Mouse (Mus musculus): ENCODE data around the gene Spsb1.

The Spsb1 gene

DNA sequence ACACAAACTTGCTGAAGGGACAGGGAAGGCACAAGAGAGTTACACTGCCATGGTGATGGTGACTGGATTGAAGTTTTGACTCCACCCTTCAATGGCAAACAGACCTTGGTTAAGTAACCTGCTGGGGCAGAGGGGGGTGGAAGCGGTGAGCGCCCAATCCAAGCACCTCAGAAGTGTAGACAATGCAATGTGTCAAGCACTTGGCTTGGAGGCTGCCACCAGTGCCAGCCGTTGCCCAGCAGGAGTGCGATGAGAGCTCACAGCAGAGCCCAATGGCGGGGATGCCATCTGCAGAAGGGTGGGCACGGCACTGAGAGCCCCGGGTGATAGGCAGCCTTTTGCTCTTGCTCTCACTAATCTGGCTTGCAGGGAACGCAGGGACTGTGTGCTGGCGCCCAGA is 2.6 kb downstream of the Spsb1 start:
- DNase-seq (ENCODE audit: low read depth, low spot score) = no peak

DNA sequence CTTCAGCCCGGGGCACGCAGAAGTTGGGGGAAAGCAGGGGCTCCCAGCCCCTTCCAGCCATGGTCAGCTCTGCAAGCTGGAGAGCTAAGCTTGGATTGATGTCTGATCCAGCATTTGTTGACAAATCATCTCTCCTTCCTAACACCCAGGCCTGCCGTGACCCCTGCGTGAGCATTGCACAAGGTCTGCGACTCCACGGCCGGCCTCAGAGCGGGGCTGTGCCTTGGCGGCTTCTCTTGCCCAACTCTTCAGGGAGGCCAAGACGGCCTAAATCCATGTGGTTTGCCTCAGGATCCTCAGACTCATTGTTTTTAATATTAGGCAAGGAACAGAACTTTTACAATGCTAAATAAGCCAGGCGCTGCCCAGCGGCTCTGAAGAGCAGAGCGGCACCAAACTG is 3.6 kb downstream of the Spsb1 start:
- no peak for DNase-seq (ENCODE audit: low read depth, low spot score)

DNA sequence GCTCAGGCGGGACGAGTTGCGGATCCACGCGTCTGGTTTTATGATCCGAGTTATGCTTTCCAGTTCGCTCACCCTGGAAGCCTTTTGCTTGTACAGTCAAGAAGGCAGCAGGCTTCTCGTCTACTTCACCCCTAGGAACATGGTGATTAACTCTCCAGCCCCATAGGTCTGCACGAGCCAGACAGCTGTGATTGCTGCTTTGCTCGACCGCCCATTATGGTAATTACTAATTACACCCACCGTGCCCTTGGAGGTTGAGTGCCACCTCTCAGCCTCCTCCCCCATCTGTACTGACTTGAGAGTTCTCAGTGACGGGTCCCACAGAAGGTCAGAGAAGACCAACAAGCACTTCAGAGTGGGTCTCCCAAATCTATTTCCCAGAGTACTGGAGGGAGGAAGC is 5.2 kb downstream of the Spsb1 start:
- DNase-seq (ENCODE audit: low read depth, low spot score) = no peak

DNA sequence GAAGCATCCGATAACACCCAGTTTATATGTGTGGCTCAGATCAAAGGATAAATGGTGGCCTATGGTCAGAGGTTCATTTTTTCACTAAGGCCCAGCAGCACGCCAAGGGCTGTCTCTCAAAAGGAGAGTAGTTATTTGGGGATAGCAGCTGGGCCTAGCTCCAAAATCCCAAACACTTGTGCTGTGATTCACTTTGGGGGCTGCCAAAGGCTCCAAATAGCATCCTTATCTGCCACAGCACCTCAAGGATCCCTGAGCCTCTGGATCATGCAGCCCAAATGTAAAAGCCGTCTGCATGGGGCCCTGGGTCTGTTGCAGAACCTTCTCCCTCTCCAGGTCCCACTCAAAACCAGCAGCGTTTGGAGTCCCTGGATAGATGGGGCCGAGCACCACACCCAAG is 6.7 kb downstream of the Spsb1 start:
- no peak for DNase-seq (ENCODE audit: low read depth, low spot score)

DNA sequence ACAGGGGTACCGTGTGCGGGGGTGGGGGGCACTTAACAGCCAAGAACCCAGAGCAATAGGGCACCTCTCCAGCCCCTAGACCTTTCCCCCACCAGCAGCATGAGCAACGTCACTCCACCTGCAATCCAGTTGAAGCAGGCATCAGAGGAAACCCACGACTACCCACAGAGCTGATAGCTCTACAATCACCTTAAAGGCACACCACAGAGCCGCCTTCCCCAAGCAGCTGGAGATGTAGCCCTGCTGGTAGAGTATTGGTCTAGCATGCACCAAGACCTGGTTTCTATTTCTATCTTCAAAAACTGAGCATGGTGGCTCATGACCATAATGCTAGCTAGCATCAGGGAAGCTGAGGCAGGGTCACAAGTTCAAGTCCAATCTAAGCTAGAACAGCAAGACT is 7.4 kb downstream of the Spsb1 start:
- no peak for DNase-seq (ENCODE audit: low read depth, low spot score)

DNA sequence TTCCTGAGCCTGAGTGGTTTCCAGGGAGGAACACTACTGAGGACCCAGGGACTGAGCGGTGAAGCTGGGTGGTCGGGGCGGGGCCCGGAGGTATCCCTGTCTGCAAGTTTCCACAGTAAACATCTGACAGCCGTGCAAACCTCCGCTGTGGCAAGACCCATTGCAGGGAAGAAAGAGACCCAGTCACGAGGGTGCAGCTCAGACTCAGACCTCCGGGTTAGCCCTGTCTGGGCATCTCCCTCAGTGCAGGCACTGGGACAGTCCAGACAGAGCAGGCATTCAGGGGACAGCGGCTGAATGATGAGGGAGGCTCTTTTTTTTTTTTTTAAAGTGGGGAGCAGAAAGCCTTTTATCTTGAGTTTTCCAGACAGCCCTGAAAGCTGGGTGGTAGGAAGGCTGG is 9.6 kb downstream of the Spsb1 start:
- no peak for DNase-seq (ENCODE audit: low read depth, low spot score)

DNA sequence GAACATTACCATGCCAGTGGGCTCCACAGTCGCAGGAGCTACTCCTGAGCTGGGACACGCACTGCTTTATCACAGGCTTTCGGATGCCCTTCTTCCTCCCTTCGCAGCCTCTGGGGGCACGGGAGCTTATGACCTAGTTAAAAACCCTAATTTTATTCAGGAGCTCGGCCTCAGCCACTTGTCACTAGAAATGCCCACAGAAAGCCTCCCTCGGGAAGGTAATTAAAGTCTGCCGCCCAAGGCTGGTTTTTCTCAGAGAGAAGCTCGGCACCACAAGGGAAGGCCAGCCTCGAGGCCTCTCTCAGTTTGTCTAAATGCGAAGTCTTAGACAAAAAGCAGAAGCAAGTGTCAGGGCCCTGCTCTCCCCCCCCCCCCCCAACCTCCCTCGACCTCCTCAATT is 10.6 kb downstream of the Spsb1 start:
- no peak for DNase-seq (ENCODE audit: low read depth, low spot score)

DNA sequence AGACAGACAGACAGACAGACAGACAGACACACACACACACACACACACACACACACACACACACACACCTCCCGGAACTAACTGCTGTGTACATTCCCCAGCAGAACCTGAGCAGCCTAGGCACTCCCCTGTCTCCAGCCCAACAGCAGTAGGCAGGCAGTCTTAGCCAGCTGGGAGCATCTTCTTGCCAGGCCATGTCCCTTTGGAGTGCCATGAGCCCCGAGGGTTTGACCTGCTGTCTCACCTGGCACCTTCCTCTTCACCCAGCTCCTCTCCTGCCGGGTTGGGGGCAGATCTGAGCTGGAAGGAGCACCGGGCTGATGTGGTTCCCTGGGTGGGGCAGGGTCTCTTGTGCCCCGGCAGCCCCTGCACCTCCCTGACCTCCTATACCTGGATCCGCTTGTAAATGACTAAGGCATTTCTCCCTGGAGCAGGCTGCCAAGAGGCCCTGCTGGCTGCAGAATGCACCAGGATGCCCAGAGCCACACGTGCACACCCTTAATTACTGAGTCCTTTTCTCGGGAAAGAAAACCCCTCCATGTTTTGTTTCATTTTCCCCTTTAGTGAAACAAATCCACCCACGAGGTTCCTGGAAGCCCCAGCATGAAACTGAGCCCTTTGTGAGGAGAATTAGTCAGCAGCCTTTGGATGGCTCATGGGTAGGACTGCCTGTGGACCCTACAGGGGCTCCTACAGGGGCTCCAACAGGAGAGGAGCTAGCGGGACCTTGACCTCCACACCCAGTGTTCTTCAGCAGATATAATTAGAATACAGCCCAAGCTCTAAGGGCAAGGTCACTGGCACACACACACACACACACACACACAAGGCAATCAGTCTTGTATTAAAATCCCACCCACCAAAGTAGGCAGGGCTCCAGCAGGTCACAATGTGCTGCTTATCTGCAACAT is 11.8 kb downstream of the Spsb1 start:
- DNase-seq (ENCODE audit: low read depth, low spot score) = no peak

DNA sequence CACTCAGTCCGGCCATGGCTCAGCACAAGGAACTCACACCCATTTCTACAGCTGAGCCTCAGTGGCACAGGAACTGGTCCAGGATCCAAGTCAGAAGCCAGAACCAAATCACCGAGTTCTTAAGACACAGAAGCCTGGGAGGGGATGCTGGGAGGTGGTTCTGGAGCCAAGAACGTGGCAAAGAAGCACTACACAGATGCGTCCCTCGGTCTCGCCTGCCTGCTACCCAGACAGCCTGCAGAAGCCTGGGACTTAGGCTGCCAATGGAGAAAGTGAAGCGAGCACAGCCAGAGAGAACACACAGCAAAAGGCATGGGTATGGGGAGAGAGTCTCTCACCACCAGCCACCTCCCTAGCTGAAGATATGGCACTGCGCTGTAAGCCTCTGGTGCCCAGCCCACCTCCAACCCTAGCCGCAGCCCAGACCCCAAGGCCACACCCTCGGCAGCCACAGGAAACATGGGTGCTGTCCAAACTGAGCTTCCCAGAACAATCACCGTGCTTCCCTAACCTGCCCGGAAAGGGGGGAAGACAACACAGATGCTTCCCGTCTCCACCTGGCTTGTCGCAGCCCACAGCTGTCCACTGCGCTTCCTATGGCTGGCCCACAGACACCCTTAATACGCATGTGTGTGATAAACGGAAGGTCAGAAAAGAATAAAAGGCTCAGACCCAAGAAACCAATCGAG is 13.6 kb downstream of the Spsb1 start:
- no peak for DNase-seq (ENCODE audit: low read depth, low spot score)

DNA sequence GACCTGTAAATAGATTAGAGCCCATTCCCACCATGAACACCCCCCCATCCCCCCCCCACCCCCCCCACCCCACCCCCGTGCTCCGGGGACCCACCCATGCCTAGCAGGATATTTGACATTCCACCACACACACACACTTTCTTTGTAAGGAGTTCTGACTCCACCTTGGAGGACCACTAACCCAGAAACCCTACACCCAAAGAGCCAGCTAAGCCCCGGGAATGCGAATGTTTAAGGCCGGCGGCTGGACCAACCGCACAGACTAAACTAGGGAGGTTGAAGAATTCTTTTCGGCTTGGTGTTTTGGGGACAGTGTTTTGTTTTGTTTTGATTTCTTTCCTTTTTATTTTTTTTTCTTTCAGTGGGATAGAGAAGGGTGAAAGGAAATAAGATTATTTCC is 16.1 kb downstream of the Spsb1 start:
- DNase-seq (ENCODE audit: low read depth, low spot score) = peak; percentile 58

DNA sequence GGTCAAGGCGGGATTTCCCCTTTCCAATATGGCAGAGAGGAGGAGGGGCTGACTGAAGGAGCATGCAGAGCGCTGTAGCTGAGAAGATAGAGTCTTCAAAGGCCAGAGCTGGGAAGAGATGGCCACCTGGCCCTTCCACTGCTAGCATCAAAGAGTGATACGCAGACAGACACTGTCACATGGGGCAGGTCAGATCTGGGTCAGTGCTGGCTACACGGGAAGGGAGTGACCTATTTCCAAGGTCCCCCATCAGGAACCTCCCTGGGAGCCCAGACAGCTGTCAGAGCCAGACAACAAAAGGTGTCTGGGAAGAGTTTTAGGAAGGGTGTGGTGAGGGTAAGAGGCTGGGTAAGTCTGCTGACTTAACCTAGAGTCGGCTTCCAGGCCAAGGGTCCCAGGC is 17.9 kb downstream of the Spsb1 start:
- DNase-seq (ENCODE audit: low read depth, low spot score) = no peak

DNA sequence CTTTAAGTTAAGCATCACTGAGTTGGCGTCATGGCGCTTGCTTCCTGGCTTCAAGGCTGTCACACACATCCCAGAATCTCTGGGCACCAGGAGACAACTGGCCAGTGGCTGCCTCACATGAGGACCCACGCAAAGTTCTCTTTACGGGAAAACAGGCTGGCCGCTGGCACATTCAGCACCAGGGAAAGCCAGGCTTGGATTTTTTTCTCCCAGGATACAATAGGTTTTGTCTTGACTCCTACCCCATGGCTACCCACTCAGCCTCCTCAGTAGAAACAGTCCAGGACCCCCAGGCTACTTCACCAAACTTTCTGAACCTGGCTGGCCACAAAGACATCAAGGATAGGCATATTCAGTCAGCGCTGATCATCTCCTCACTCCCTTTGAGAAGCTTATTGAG is 19.4 kb downstream of the Spsb1 start:
- DNase-seq (ENCODE audit: low read depth, low spot score) = no peak

DNA sequence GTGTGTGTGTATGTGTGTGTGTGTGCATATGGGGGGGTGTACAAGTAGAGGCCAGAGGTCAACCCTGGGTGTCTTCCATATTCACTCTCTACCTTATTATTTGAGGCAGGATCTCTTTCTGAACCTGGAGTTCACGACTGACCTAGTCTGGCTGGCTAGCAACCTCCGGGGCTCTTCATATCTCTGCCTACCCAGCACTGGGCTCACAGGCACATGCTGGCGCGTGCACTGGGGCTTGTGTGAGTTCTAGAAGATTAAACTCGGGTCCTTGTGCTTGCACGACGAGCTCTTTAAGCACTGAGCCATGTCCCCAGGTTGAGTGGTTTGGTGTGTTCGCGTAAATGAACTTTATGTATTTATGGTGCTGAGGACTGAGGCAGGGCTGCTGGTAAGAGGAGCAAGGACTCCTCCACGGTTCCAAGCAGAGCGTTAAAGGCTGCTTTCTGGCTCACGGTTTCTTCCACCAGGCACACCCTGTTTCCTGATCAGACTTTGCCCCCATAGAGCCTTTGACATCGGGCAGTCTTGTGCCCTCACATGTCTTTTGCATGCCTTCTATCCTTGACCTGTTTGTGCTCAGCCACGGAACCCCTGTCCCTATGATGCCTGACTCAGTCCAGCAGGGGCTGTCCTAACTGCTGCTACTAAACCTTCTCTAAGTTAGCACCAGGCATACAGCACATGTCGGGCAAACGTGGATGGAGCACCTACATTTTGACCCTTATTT is 21.2 kb downstream of the Spsb1 start:
- DNase-seq (ENCODE audit: low read depth, low spot score) = no peak

DNA sequence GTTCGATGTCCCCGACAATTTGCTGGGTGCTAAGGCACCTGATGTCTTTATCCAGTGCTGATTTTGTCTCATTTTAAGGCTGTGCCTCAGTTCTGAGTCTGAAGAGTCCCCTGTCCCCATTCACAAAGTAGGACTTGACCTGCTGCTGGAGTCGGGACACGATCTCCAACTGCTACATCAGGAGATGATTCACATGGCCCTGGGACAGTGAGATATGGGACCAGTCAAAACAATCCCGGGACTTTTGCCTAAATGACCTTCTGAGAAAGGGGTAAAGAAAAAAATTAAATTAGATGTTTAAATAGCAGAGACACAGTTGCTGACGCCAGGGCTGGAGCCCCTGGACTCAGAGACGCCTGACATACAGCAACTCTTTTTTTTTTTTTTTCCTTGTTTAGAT is 21.8 kb downstream of the Spsb1 start:
- DNase-seq (ENCODE audit: low read depth, low spot score) = no peak

DNA sequence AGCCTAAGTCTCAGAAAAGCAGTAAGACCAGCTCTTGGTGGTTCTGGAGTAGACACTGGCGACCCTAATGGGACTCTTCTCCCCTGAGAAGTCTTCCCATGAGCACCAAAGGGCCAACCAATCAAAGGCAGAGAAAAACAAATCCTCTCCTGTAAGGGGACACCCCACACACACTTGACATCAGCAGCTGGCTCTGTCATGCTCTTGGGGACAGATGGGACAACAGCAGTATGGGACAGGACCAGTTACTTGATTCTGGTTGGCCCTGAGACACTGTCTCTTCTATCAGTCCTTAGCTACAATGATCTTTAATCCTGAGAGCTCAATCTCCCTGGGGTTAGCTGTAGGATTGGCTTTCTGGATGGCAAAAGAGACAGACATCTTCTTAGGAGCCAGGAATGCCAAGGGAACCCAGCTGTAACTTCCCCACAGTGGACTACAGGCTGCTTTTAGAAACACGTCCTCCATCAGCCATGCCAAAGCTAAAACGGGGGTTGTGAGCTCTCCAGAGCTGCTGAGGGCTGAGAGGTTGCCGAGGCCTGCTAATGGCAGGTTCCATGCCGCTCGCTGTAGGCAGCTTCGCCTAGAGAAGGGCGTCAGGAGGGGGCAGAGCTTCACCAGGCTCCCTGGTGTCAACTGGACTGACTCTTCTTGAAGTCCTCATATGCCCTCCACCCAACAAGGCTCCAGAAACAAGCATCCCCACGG is 22.6 kb downstream of the Spsb1 start:
- DNase-seq (ENCODE audit: low read depth, low spot score) = no peak

DNA sequence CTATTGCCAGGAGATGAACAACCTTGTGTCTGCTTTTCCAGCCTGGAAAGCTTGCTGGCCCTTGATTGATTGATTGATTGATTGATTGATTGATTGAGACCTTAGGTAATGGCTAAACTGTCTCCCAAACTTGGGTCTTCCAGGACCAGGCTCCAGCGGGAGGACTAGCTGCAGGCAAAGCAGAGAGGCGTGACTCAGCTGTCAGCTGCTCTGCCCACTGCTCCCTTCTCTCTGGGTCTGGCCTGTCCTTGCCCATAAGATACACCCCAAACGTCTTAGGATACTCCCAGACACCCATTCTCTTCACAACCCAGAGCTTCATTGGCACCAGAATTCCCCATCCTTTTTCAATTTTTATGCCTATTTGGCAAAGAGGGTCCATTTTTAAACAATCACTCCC is 24.1 kb downstream of the Spsb1 start:
- no peak for DNase-seq (ENCODE audit: low read depth, low spot score)

DNA sequence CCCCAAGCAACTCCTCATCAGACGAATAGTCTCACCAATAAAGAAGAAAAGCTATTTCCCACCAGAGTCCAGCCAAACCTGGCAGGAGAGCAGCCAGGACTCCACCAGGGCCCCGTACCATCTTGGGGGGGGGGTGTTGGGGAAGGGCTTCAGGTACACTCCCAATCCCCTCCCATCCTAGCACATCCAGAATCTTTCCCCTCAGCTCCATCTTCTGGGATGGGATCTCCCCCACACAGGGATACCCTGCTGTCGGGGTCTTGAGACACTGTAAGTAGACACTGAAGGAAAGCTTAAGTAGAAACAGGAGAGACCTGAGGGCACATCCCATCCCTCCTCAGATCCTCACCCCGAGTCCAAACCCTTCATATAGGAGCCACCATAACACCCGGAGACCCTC is 31.8 kb downstream of the Spsb1 start:
- no peak for DNase-seq (ENCODE audit: low read depth, low spot score)

DNA sequence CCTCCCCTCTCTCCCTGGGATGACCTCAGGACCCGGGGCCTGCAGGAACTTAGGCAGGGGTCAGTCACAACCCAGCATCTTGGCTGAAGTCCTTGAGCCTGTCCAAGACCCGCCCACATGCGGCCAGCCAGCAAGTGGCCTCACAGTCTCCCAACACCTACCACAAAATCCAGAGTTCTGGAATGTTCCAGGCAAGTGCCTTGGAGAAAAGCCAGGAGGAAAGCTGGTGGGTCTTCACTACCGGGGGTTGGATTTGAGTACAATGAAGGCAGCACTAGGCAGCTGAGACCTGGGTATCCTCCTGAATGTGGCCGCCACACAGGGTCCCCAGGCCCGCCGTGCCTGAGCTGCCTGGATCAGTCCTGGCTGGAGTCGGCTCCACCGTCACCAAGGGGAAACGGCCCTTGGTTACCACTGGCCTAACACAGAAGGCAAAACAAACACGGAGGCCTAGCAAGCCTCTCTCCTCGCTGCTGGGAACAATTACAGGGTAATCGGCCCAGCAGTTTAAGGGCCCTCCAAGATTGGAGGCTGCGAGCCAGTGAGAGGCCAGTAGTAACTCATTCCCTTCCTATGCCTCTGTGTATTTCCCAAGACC is 32.6 kb downstream of the Spsb1 start:
- peak; percentile 84 for DNase-seq (ENCODE audit: low read depth, low spot score)

DNA sequence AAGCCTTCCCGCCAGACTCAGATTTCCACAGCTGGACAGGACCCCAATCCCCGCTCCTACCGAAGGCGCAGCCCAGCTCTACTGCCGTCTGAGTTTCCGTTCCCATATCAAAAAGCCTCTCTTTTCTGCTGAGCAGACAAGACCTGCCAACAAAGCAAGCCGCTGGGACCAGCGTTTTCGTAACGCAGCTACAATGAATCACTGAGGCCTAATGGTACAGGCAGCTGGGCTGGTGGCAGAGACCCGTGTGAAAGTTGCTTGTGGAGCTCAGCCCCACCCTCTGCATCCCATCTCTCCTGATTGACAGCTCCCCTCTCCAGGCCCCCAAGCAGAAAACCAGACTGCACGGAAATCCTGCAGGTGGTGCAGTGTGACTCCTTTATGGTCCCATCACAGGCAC is 34.0 kb downstream of the Spsb1 start:
- DNase-seq (ENCODE audit: low read depth, low spot score) = peak; percentile 51

DNA sequence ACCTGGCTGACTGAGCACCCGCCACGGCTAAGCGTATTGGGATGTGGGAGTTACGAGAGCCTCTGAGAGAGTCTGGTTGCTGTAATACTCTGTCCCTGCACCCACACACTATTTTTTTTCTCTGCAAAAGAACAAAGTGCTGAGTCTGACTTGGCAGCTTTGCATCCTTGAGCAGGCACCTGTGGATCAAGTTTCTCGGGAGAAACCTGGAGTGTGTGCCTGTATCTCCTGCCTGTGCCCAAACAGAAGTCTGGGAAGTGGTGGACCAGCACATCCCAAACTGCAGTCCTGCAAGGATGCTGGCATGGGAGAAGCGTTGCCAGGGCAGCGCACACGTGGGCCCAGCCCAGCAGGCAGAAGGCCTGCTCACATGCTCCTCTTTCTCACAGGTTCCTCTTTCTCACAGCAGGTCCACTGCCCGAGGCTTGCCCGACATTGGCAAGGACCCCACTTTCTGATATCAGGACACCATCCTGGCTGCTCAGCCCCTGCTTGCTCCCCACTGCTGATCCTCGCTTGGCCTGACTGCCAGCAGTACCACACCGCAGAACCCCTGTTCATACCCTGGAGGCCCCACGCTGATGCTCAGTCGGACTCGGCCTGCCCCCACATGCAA is 36.3 kb downstream of the Spsb1 start:
- no peak for DNase-seq (ENCODE audit: low read depth, low spot score)

DNA sequence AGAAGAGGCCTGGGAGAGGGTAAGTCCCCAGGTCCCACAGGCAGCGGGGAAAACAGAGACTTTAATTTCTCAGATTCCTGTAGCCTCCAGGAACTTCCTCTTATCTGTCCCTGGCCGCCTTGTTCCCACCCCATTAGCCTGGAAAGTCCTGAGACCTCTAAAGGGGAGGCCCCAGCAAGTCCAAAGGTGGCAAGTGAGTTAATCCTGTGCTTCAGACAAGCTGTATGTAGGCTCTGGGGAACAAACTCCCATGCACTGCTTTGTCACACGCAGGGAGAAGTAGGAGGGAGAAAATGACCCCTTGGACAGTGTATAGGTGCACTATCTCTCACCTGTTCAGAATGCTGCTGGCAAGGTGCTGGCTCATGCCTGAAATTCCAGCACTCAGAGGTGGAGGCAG is 38.0 kb downstream of the Spsb1 start:
- no peak for DNase-seq (ENCODE audit: low read depth, low spot score)

Data from forelimb bud, embryonic 11.5 days (tissue).